ENCODE assay signal across 8 mouse cellular contexts in genomic region chr19:5337975-5338374, GRCm38 (mm10). TPM values are rescaled to one million over a fixed set of nuclear protein-coding genes. Genes with fewer than 3 reads are reported as not detected.
DNase-seq lines count a peak whose midpoint lies in the region; TF ChIP-seq lines count a peak whose summit lies in the region.
"Had no signal": no experiment of that assay in that cellular context is flagged by ENCODE, and none has a peak within 500 bp of the region (broad histone marks: within the 10 kb centered on the region; RNA-seq: fewer than 3 reads in every experiment).

No protein-coding gene starts in this region.

- H3K4me3 ChIP-seq in layer of hippocampus, adult 2 months = no peak overlapping the region
- H3K4me3 ChIP-seq: megakaryocyte, embryonic 14.5 days had no signal

- peak; percentile 99 for TF ChIP-seq CTCF in layer of hippocampus, adult 2 months (conservative IDR thresholded peaks at IDR 0.05)

- peak; percentile 74 for DNase-seq in CD4-positive helper T cell, adult 2 months (ENCODE audit: low read depth, low spot score)
- DNase-seq in MN1 (ENCODE audit: low spot score) = peak; percentile 70
- DNase-seq in cerebellum, adult 9-10 months = peak; percentile 85
- DNase-seq in gastrocnemius, postnatal 10 days = peak; percentile 84
- DNase-seq in layer of hippocampus, adult 2 months (ENCODE audit: low spot score in 2 of 2) = peak; percentile 70 to 86
- peak; percentile 85 for DNase-seq in lung, postnatal 14 days
- peak; percentile 54 for DNase-seq in spleen, adult 12 weeks (ENCODE audit: low spot score)

- no peak overlapping the region for H3K27ac ChIP-seq in layer of hippocampus, adult 2 months

RNA-seq across cellular contexts. Expression of gene Catsper1, which starts 2.4 kb away (rescaled TPM):
- total RNA-seq in gastrocnemius, postnatal 10 days (2021) = not detected
- not detected for total RNA-seq in layer of hippocampus, adult 2 months (2021)

RNA-seq across cellular contexts. Expression of gene Cst6, which starts 11.4 kb away (rescaled TPM):
- total RNA-seq in gastrocnemius, postnatal 10 days (2021) = 1 to 10 TPM; 1.8 to 1.9 TPM
- 1 to 10 TPM; 4.6 to 5.9 TPM for total RNA-seq in layer of hippocampus, adult 2 months (2021)

RNA-seq across cellular contexts. Expression of gene Eif1ad, which starts 28.6 kb away (rescaled TPM):
- 10 to 100 TPM; 14.0 to 15.6 TPM for total RNA-seq in gastrocnemius, postnatal 10 days (2021)
- 10 to 100 TPM; 21.4 to 22.5 TPM for total RNA-seq in layer of hippocampus, adult 2 months (2021)

RNA-seq across cellular contexts. Expression of gene Banf1, which starts 29.0 kb away (rescaled TPM):
- total RNA-seq in gastrocnemius, postnatal 10 days (2021) = 100 to 1,000 TPM; 128 to 150 TPM
- total RNA-seq in layer of hippocampus, adult 2 months (2021) = 10 to 100 TPM; 81.0 to 86.2 TPM

RNA-seq across cellular contexts. Expression of gene Gal3st3, which starts 39.8 kb away (rescaled TPM):
- total RNA-seq in gastrocnemius, postnatal 10 days (2021) = under 1 TPM; 0.28 to 0.47 TPM
- total RNA-seq in layer of hippocampus, adult 2 months (2021) = 100 to 1,000 TPM; 106 to 109 TPM
